Mouse (Mus musculus) urinary bladder, postnatal 14 days (tissue): ENCODE measurements around the gene Fam199x.

Experiments
- DNase-seq: peaks from one replicate; pipeline ENCODE4 v3.0.0; 2021; ENCODE audit warnings: low spot score

Fam199x gene

GRCm38 (mm10) chrX:137049425-137050225 is at the start of gene Fam199x:
TSS of gene Fam199x (plus strand) at chrX:137049594.
- peak; percentile 76 for DNase-seq

DNA sequence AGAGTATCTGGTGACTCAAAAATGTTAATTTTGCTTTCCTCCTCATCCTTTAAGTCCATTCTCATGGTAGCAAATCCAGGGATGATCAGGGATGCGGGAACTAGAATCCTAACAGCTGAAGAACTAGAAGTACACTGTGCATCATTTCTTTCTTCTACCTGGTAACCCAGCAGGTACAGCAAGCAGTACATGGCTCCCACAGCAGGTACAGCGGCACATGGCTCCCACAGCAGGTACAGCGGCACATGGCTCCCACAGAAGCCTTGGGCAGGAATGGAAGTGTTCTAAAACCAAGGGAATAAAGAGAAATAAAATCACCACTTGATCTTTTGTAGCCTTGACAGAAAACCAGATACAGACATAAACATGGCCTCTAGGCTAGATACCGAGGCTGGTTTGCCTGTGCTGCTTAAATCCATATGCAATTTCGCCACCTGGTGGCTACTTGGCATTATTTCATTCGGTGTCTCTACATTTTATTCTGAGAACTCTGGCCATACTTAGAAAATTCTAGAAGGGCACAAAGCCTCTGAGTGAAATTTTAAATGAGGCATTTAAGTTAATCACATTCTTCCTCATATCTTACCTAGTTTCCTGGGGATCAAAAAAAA is 34.2 kb upstream of the Fam199x start:
- DNase-seq, result peak; percentile 31

GRCm38 (mm10) chrX:137017668-137018067 is 31.7 kb upstream of the Fam199x start:
- no peak for DNase-seq

DNA sequence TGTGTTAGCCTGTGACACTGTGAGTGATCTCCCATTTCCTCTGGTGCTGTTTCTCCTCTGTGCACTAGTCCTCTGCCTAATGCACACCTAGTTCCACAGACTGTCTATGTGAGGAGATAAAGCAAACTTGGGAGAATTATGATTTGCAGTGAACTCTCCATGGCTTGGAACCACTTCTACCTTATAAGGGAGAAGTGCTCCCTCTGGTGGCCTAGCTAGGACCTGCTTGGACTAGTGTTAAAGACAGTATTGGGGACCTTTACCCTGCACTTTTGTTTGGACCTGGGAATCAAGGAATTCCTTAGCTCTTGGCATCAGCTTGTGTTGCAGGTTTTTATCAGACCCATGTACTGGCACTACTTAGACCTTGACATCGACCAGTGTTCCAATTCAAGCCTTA is 30.1 kb upstream of the Fam199x start:
- DNase-seq, result peak; percentile 72

DNA sequence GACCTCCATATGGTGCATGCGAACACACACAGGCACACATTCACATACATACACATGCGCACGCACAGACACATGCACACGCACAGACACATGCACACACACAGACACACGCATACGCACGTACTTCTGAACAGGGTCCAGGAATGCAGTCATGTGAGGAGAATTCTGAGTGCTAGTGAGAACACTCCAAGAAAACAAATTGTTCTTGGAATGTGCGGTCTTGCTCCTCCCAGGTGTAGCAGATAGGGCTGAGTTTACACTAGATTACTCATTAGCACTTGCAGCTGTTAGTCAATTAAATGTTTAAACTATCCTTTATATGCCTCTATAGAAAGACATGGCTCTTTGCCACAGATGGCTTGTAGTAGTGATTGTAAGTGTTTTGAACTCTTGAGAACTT is 18.5 kb upstream of the Fam199x start:
- DNase-seq, result no peak

DNA sequence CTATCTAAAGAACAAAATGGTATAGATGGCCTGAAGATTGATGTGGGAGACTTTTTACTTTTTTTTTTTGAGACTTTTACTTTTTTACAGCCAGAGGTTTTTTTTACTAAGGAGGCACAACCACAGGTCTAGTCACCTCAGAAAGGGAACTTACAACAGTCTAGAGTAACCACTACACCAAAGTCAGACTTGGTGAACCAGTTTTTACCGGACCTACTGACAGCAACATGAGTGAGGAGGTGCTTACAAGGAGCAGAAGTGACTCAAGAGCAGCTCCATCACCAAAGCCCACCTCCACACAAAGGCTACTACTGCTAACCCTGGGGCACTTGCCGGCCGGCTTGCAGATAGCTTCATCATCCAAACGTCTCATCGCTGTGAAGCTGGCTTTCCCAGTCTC is 17.7 kb upstream of the Fam199x start:
- DNase-seq, result no peak

GRCm38 (mm10) chrX:137034322-137034721 is 15.1 kb upstream of the Fam199x start:
- DNase-seq, result no peak

GRCm38 (mm10) chrX:137037470-137037999 is 11.9 kb upstream of the Fam199x start:
- no peak for DNase-seq

DNA sequence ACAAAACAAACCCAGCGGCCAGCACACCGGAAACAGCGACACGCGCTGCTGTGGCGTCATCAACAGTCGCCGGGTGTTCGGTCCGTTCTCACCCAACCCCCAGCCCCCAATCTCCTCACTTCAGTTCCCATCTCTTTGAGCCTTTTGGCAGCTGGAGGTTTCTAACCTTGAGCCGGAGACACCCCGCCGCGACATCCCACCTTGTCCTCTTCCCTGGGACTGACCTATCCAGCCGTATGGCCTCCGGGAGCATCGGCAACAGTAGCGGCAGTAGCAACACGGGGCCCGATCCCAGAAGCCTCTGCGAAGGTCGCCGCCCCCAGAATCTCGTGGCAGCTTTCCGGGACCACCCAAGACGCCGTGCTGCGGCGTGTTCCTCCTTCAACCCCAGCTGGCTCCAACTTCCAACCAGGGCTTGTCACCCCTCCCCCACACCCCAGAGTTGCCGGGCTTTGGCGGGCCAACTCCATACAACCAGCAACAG is 11.4 kb upstream of the Fam199x start, which contains the start of gene Slc25a53:
TSS of gene Slc25a53 (minus strand) at position 303 of the 484 bp plus-strand sequence.
- peak; percentile 84 for DNase-seq

DNA sequence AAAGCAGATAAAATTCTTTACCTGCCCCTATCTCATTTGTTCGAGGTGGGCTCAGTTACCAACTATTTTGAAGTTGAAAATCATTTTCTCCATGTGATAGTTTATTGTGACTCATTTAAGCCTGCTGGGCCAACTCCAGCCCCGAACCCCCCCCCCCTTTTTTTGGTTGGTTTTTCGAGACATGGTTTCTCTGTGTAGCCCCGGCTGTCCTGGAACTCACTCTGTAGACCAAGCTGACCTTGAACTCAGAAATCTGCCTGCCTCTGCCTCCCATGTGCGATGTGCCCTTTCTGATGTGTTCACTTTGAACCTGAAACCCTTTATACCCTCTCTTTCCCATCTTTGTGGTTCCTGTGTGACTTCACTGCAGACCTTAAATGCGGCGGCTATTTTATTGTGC is 10.9 kb upstream of the Fam199x start:
- DNase-seq, result no peak

DNA sequence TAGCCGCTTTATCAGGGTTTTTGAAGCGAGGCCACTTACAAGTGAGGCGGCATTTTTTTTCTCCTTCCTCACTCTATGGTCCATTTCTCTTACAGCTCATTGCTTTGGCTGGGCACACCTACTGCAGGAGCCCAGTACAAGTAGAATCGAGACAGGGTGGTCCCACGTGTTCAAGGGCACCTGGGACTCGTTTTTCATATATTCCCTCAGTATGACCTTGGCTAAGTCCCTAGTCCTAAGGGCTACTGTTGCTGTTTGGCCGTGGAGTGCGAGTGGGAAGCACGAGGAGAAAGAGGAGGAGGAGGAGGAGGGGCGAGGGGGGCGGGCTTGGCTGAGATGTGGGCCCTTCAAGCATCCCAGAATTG is 352 bp upstream of the Fam199x start:
- no peak for DNase-seq

- DNase-seq, result no peak
These were observed 13.8 kb downstream of the Fam199x start for GRCm38 (mm10) chrX:137063202-137063601.

GRCm38 (mm10) chrX:137104531-137104930 is 55.1 kb downstream of the Fam199x start:
- DNase-seq, result no peak

- DNase-seq, result no peak
These were observed 57.1 kb downstream of the Fam199x start for GRCm38 (mm10) chrX:137106498-137106897.

- peak; percentile 9 for DNase-seq
These were observed 68.8 kb downstream of the Fam199x start for GRCm38 (mm10) chrX:137118097-137118746.

DNA sequence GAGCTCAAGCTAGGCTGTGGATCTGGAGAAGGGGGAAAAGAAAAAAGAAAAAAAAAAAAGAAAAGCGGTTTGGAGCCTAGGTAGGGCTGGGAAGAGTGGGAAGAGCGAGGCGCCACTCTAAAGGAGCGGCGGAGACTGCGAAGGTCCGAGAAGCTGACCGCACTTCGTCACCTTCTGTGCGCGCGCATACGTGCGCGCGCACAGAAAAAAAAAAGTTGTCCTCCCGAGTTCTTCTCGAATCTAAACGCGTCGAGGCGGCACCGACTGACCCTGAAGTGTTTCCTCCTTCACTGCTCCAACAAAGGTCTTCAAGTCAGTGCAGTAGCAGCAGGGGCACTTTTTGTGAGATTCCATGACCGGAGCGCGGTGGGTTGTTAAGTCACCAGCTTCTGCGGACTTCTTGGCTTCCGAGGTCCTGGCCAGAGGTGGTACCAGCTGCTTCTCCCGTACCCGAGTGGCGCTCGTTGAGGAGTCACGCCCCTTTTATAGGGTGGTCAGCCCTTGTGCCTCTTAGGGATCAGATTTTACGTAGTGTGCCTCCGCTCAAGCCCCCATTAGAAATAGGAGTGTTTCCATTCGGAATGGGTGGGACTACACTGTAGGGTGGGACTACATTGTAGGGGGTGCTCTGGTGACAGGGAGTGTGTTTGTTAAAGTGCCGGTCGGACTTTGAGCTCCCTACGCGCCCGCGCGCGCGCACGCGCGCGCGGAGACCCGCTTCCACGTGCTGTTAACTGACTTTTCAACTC is 70.5 kb downstream of the Fam199x start:
- DNase-seq, result no peak

- DNase-seq, result no peak
These were observed 72.3 kb downstream of the Fam199x start, which contains the start of gene Esx1 for GRCm38 (mm10) chrX:137121718-137122117. TSS of gene Esx1 (minus strand) at chrX:137122083.

GRCm38 (mm10) chrX:137127542-137127941 is 78.1 kb downstream of the Fam199x start:
- no peak for DNase-seq
